Mouse (Mus musculus) 3T3-L1 (cell line): ENCODE data around the gene Calcb.

Source experiments
- DNase-seq: peaks from one replicate; pipeline ENCODE4 v3.0.0-alpha.2; 2015; ENCODE audit warnings: low read depth, low spot score

Gene Calcb

DNA sequence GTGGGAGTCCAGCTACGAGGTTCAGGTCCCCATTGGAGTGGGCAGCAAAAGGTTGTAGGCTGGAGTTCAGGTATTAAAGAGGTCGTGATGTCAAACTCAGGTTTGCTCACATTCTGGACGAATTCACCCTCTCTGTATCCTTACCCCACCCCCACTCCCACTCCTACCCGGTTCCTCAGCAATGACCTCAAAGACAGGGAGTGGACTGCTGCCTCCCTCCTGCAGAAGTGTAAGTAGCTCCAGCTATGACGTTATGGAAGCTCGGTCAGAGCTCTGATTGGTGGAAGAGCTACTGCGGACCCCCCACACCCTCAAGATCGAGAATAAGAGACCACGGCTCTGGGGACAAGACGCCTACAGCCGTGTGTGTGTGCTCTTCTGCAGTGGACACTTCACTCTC lies at the start of gene Calcb:
Calcb (plus strand) TSS at position 344 of the 400 bp plus-strand sequence.
- DNase-seq, result no peak

DNA sequence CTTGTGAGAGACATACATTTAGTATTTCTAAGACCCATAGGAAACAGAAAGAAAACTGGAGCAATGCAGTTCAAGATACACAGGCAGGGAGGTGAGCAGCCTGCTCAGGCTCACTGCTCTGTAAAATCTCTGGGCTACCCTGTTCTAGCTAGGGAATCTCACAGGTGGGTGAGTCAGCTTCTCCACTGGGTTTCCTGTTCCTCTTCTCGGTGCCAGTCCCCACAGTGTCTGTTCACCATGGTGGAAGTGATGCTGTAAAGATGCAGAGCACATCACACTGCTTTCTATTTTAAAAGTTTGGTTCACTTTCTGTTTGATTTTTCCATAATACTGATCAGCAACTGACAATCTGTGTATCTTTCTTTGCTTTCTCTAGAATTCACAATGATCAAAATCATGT lies 47.0 kb upstream of the Calcb start:
- DNase-seq, result no peak

DNA sequence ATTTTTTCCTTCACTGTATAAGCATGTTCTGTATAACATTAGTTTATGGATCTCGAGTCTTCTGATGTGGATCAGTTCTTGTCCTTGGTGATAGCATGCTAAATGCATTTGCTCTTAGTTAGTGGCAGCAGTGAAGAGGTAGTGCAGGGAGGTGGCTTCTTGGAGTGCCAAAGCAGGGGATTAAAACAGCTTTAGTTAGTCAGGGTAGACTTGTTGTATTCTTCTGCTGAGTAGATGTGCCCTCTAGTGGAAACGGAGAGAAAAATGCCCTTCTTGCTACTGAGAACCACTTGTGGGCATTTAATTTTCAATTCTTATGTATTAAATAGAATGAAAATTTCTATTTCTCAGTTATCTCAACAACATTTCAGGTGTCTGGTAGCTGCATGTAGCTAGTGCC lies 45.7 kb upstream of the Calcb start:
- peak; percentile 60 for DNase-seq

DNA sequence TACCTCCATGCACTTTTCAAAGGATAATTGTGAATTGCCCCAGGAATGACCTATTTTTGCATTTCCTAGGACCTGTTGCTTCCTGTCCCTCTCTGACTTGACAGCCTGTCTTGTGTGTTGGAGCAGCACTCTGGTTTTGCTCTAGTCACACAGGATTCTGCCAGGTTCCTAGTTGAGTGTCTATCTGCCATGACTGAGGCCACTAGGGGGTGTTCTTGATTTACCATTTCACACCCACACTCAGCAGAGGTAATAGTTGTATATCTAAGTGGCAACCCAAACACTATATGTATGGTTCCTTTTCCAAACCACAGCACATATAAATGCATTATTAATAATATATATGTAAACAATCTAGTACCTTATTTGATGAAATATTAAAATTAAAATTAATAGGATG lies 26.1 kb upstream of the Calcb start:
- peak; percentile 57 for DNase-seq

DNA sequence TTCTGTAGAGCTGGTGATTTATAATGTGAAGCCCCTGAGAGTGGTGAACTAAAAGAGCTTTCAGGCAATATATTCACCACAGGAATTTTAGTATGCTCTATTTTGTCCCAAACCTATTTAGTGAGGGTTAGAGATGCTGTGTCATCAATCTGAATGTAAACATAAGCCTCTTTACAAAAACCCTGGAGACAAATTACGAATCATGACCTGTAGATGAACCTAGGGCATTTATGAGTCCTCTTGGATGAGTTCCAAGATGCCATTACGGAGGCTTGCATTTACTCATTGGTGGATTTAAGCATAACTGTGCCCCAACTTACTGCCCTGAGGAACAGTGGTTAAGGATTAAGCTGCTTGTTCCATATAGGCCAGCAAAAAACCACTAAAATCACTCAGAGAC lies 17.6 kb upstream of the Calcb start:
- peak; percentile 89 for DNase-seq

DNA sequence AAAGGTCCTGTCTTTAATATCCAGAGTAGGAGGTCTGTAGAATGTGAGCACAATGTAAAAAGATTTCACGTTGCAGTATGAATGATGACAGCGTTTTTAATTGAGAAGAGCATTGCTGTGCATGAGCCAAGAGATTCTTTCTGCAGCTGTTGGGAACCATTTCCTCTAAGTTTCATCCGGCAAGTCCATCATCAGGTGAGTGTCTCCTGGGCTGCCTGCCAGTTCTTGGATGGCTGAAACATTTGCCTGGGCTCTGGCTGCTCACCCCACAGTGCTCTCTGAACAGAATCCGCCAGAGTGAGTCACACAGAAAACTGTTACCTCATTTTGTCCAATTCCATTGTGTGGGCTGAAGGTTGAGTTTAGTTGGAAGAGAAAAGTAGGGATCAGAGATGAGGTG lies 11.7 kb upstream of the Calcb start:
- peak; percentile 82 for DNase-seq

DNA sequence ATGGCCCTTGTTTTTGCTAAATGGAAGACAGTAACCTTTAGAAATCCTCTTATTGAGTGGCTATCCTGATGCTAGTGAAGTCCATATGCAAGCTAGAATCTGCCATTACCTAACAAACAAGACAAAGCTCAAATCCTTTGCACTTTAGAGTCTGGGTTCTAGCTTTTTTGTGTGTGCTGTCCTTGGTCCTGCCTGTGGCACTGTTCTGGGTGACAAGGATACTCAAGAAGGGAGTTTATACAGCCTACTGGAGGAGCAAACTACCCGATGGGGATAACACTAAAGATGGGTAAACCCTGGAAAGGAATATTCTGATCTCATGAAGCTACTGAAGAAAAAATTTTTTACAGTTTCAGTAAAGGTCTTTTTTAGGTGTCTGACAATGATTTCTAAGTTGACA lies 11.0 kb upstream of the Calcb start:
- DNase-seq, result peak; percentile 44

DNA sequence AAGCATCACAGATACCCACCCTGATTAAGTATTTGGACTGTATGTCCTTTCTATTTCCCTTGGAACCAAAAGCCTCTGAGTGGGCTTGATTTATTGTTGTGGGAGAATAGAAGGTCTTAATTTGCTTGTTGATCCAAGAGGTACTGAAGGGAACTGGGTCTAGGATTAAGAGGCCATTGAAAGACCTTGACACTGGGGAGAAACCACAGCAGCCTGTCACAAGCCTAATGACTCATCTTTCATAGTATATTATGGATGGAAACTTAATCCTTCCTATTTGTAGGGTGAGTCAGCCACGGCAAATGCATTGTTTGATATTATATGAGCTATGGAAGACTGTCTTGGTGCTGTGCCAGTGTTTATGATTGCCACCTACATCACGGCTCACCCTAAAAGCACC lies 8.0 kb upstream of the Calcb start:
- DNase-seq, result peak; percentile 79

DNA sequence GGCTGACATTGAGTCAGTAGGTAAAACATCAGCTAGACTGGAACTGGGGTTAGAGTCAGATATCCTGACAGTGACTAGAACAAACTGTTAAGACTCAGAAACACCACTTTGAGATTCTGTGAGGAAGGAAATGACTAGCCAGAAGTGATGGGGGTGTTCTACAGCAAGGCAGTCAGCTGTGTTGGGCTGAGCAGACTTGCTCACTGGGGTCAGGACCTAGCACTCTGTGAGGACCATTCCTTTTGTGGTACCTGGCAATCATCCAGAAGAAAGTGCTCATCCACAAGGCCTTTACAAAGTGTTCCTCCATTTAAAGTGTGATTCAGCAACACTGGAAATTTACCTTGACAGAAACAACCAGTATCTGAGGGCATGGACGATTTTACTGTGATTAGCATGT lies 5.9 kb upstream of the Calcb start:
- peak; percentile 74 for DNase-seq

DNA sequence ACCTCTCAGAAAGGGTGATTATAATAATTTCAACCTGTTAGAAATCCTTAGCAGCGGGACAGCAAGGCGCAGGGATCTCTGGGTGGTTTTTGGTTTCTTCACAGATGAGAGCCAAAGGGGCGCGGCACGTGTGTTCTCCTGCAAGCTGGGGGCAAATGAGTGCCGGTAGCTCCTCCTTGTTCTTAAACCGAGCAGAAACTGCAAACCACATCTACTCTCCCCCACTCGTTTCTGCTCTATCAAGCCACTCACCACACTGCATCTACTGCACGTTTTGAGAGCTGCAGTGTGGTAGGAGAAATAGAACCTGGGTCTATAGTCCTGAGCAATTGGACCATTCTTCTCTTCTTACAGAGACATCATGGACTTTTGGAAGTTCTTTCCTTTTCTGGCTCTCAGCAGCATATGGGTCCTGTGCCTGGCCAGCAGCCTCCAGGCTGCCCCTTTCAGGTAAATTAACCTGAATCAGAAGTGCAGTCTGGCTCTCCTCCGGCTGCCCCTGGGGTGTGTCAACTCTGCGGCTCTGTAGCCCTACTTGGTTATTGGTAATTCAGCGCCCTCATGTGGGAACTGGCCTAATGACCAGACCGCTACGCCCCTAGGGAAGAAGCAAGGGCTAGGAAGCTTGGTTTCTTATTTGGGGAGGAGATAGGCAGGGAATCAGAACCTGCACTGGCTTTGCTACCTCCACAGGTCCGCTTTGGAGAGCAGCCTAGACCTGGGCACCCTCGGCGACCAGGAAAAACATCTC lies 1.1 kb downstream of the Calcb start:
- peak; percentile 73 for DNase-seq

DNA sequence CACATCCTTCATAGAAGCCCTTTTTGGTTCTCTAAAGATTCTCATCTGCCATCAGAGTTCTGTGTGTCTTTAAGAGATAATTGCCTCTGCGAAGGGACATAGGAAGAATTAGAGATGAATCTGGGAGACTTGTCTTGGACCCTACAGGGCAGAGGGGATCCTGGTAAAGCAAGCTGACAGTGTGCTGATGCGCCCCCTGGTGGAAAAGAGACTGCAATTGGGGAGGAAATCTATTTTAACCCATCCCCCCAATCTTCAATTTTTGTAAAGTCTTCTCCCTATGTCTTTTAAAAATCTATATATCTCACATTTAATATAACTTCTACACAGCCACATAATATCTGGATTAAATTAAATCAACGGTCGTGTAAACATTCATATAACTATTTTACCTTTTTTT lies 11.3 kb downstream of the Calcb start:
- peak; percentile 20 for DNase-seq

DNA sequence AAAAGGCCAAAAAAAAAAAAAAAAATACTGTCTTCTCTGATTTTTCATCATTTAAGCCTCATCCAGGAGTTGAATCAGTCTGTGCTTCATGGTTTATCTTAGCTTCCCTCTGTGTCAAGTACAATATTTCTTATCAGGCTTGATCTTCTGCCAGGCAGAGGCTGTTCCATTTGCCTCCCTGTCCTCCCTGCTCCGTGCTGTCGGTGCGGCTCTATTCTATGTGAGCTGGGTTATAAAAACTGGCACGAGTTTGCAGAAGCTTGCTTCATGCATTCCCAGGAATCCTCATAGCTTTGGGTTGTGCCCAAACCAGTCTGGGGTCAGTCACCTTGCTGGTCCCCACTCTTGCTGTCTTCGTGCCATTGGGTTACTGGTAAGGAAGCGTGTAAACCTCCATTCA lies 12.7 kb downstream of the Calcb start:
- DNase-seq, result no peak

DNA sequence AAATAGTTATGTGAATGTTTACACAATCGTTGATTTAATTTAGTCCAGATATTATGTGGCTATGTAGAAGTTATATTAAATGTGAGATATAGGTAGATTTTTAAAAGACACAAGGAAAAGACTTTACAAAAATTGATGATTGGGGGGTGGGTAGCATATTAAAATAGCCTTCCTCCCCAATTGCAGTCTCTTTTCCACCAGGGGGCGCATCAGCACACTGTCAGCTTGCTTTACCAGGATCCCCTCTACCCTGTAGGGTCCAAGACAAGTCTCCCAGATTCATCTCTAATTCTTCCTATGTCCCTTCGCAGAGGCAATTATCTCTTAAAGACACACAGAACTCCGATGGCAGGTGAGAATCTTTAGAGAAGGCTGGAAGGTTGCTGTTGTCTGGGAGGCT lies 13.3 kb downstream of the Calcb start:
- peak; percentile 12 for DNase-seq

DNA sequence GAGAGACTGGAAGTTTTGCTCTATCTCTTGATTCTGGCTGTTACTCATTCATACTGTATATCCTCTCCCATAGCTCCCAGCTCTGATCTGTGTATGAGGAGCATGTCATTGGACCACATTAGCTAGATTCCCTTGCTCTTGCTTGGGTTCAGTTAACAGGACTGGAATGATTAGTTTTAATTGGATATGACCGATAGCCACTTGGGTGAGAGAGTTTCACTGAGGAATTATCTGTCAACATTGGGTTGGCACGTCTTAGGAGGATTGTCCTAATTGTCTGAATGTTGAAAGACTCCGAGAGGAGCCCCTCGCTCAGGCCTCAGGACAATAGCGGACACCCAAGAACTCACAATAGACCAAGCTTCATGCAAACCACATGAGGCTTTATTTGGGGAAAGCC lies 17.8 kb downstream of the Calcb start:
- DNase-seq, result no peak

DNA sequence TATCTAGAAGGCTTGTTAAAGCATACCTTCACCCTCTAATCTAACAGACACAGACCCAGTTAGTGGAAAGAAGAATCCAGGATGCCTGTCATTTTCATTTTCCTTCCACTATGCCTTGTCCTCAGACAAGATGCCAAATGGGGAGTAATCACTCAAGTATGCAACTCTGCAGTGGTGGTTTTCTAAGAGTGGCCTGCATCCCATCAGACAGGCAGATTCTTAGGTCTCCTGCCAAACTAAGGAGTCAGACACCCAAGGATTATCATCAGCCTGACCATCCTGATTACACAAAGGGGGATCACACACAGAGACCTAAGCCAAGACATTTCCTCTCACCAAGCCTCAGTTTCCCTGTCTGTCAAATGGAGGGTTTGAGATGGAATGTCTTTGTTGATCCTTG lies 19.7 kb downstream of the Calcb start:
- DNase-seq, result peak; percentile 83

DNA sequence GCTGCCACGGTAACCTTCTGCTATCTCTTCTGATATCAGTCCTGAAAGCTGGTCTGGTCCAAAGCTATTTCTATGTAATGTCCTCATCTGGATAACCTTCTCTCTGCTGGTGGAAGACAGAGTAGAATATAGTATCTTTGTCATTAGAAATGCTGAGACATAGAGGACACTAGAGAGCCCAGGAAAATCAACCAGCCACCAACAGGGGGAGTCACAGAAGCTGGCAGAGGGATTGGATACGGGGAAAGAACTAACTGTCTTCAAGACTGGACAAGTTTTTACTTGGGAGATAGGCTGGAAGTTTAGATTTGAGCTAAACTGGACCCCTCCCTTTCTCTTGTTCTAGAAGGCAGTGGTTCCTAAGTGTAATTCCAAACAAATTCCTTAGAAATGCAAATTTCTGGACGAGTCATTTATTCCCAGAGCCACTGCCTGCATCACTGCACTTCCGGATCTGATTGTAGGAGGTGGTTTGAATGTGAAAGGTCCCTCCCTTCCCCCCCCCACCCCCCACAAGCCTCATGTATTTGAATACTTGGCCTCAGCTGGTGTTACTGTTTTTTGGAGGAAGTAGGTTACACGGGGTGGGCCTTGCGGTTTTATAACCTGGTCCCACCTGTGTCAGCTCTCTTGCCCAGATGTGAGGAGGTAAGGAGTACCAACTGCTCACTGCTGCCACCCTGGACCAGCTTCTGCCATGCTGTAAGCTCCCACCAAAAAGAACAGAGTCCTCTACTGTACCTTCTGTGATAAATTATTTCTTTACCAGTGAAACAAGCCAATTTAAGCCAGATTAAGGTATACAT lies 22.1 kb downstream of the Calcb start:
- DNase-seq, result peak; percentile 14

DNA sequence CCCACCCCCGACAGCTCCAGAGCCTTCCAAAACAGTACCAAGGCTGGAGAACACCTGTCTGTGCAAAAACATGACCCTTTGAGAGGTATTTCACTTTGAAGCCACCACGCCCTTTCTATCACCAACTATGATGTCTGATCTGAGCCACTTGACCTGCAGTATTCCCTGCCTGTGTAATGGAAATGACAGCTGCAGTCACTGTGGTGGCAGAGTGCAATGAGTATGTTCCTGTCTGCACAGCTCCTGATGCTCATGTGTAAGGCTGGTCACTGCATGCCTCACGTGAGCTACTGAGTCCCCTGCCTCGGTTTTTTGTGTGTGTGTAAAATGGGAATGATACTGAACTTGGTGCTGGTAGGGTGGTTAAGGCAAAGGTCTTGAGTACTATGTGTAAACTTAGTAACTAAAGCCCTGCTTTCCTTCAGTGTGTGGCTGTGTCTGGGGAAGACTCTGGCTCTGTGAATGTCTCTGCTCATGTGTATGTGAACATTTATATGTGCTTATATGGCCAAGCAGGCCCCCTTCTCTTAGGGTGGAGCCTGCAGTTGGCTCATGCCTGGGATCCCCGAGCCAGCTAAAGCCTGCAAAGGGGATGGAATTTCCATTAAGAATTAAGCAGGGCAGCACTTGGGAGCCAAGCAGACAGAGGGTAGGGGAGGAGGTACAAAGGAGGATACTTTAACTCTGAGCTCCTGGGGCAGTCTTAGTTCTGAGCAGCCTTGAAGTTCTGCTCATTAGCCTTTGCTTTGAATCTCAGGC lies 24.8 kb downstream of the Calcb start, which contains the start of gene Insc:
Insc (plus strand) TSS at position 673 of the 759 bp plus-strand sequence.
- DNase-seq, result no peak

DNA sequence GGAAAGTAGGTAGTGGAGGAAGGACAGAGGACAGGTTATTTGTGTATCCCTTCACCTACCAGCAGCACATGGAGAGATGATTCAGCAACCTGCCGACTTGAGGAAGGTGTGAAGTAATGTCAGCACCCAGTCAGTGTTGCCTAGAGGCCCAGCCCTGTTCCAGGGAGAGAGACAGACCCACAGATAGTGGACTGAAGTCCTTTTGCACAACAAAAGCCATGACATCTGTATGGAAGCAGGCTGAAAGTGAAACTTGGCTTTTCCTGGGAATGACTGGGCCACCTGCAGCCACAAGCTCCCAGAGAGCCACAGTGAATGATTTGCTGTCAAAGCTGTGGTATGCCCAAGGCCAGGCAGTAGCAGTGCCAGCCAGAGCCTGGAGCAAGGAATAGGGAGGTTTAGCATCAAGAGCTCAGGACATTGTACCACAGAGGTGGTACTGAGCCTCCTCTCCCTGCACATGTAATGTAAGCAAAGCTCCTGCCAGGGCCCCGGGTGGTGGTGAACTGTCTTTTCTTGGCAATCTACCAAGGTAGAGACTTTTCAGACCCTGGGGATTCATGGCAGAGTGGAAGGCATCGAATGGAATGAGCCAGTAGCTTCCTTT lies 26.3 kb downstream of the Calcb start:
- DNase-seq, result peak; percentile 68

DNA sequence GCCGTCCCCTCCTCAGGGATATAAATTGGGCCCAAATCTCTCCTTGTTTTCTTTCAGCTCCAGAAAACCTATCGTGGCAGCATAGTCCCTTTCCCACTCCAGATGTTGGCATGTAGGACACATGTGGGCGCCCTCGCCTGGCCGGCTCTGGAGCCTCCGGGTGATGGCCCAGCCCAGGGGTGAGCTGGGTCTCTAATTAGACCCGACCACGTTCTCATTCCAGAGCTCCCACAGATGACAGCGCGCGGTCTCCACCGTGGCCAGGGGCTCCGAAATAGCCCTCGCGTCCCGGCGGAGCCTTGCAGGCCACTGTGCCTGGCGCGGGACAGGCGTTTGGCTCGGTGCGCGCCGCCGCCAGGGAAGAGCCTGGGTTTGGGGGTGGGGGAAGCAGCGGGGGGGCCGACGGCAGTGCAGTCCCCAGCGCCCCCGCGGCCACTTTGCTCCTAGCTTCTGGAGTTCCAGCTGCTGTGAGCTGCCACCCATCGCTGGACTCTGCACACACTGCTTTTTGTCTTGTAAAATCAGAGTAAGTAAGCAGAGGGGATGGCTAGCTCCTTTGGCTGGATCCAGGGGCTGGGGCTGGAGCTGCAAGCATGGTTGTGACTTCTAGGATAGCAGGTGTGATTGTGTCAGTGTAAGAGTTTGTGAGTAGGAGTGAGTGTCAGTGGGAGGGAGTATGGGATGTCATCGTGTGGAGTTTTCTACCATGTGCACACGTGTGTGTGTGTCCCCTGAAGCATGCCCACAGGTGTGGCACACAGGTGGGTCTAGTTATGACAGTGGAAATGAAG lies 27.2 kb downstream of the Calcb start:
- DNase-seq, result no peak

DNA sequence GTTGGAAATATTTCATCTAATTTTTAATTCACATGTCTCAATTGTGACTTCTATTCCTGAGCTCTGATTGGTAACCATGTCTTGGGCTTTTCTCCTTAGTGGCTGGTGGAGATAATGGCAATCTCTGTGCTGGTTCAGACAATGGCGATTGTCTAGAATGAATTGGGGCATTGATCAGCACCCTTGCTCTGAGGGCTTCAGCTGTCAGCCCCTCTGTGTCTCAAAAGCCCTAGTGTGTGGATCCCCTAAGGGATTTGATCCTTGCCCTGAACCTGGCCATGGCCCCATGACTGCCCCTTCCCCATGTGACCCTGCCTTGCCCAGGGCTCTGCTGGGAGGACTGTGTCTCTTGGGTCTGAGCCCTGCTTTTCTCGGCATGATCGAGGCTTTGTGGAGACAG lies 29.2 kb downstream of the Calcb start:
- no peak for DNase-seq

DNA sequence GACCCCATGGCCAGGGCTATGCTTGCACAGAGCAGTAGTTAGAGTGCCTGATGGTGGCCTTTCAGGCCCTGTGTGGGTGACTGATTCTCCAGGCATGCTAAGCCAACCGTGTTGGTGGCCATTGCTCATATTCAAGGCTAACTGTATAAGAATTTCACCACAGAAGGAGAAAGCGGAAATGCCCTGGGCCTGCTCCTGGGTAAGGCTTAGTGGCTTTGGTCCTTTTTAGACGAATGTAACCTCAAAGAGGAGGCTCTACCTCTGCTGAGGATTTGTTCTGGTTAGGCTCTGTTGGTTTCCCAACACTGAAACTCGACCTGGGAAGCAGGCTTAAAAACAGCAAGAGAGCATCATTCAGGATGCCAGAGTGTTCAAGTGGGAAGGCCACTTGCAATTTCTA lies 29.8 kb downstream of the Calcb start:
- no peak for DNase-seq
